Comparison of ENCODE assay signal across 11 mouse cellular contexts in the genomic region with DNA sequence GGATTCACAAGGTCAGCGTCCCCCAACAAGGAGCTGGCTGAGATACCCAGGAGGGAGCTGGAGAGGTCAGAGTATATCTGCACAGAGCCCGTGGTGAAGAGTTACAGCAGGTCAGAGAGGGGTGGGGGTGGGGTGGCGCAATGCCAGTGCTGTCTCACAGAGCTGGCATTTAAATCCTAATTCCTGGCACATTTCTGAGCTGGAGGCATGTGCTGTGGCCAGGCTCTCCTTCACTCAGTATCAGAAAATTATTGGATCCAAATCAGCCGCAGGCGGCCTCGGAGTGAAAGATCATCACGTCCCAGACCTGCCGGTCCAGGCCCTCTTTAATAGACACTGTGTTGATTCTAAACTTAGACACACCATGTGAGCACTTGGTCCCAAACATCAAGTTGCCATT. TPM values are rescaled to one million over a fixed set of nuclear protein-coding genes. Genes with fewer than 3 reads are reported as not detected.
DNase-seq lines count a peak whose midpoint lies in the region; ATAC-seq and TF ChIP-seq lines count a peak whose summit lies in the region.
"Had no signal": no experiment of that assay in that cellular context is flagged by ENCODE, and none has a peak within 500 bp of the region (broad histone marks: within the 10 kb centered on the region; RNA-seq: fewer than 3 reads in every experiment).

No protein-coding gene starts in this region.

- no peaks in the 10 kb centered on the region for H3K9me3 ChIP-seq in hindbrain, postnatal 0 days (ENCODE audit: low read length)
- H3K9me3 ChIP-seq in hindbrain, embryonic 13.5 days, result no peaks in the 10 kb centered on the region
- no peaks in the 10 kb centered on the region for H3K9me3 ChIP-seq in intestine, embryonic 16.5 days (ENCODE audit: control insufficient read depth, low read length)
- H3K9me3 ChIP-seq: embryonic facial prominence, embryonic 12.5 days had no signal

- H3K4me2 ChIP-seq in hindbrain, postnatal 0 days (ENCODE audit: low read depth, low read length), result no peak overlapping the region
- no peak overlapping the region for H3K4me2 ChIP-seq in hindbrain, embryonic 13.5 days
- H3K4me2 ChIP-seq in intestine, embryonic 16.5 days (ENCODE audit: low read depth, low read length), result no peak overlapping the region
- H3K4me2 ChIP-seq: embryonic facial prominence, embryonic 12.5 days had no signal

- intact Hi-C loops in heart, postnatal 10 days (cut with DNase I), result loop anchor here (5.0 to 10.0 kb wide), 3 partner anchors 143 to 495 kb away; a partner anchor contains a TSS

- H3K36me3 ChIP-seq in hindbrain, postnatal 0 days (ENCODE audit: insufficient read depth, low read length), result no peaks in the 10 kb centered on the region
- H3K36me3 ChIP-seq in hindbrain, embryonic 13.5 days, result peaks cover 8% of the 10 kb centered on the region; the same call in 1 of the 2 replicates
- no peaks in the 10 kb centered on the region for H3K36me3 ChIP-seq in intestine, embryonic 16.5 days (ENCODE audit: control insufficient read depth, insufficient read depth, low read length)
- H3K36me3 ChIP-seq: embryonic facial prominence, embryonic 12.5 days had no signal

- peak; percentile 44 for DNase-seq in hindbrain, postnatal 0 days (ENCODE audit: low spot score)
- peak; percentile 52 for DNase-seq in NIH3T3 (ENCODE audit: low read depth)
- DNase-seq in gastrocnemius, postnatal 25 days, result peak; percentile 78
- DNase-seq in heart, postnatal 10 days, result peak; percentile 69 to 86
- DNase-seq in thymus, postnatal 25 days, result no peak
- DNase-seq: cerebellum, adult 18-20 months; kidney, postnatal 14 days had no signal

- 51% methylated on average over 8 of the region's 8 CpGs for WGBS in hindbrain, postnatal 0 days
- WGBS in hindbrain, embryonic 13.5 days, result 86% methylated on average over 8 of the region's 8 CpGs
- 63% methylated on average over 8 of the region's 8 CpGs for WGBS in intestine, embryonic 16.5 days

- no peaks in the 10 kb centered on the region for H3K4me1 ChIP-seq in hindbrain, postnatal 0 days (ENCODE audit: insufficient read depth, low read length)
- no peaks in the 10 kb centered on the region; the same call in 1 of the 2 replicates for H3K4me1 ChIP-seq in hindbrain, embryonic 13.5 days (replicated peaks)
- H3K4me1 ChIP-seq in intestine, embryonic 16.5 days (ENCODE audit: control insufficient read depth, insufficient read depth, low read length), result no peaks in the 10 kb centered on the region
- H3K4me1 ChIP-seq: embryonic facial prominence, embryonic 12.5 days had no signal

- no peak overlapping the region for H3K4me3 ChIP-seq in hindbrain, postnatal 0 days (ENCODE audit: low read length)
- no peak overlapping the region for H3K4me3 ChIP-seq in hindbrain, embryonic 13.5 days
- no peak overlapping the region for H3K4me3 ChIP-seq in intestine, embryonic 16.5 days (ENCODE audit: low read length)
- H3K4me3 ChIP-seq: embryonic facial prominence, embryonic 12.5 days had no signal

- no peak overlapping the region for H3K9ac ChIP-seq in hindbrain, postnatal 0 days (replicated peaks; ENCODE audit: low read length)
- no peak overlapping the region for H3K9ac ChIP-seq in hindbrain, embryonic 13.5 days
- no peak overlapping the region for H3K9ac ChIP-seq in intestine, embryonic 16.5 days (ENCODE audit: low read depth, low read length)
- H3K9ac ChIP-seq: embryonic facial prominence, embryonic 12.5 days had no signal

- TF ChIP-seq CTCF in hindbrain, postnatal 0 days (IDR thresholded peaks at IDR 0.05; ENCODE audit: low read depth), result no peak

- no peaks in the 10 kb centered on the region for H3K27me3 ChIP-seq in hindbrain, postnatal 0 days (ENCODE audit: insufficient read depth, low read length)
- no peaks in the 10 kb centered on the region for H3K27me3 ChIP-seq in hindbrain, embryonic 13.5 days
- no peaks in the 10 kb centered on the region for H3K27me3 ChIP-seq in intestine, embryonic 16.5 days (replicated peaks; ENCODE audit: control insufficient read depth, insufficient read depth, low read length)
- H3K27me3 ChIP-seq: embryonic facial prominence, embryonic 12.5 days had no signal

- no peak overlapping the region for H3K27ac ChIP-seq in hindbrain, postnatal 0 days
- H3K27ac ChIP-seq in hindbrain, embryonic 13.5 days, result no peak overlapping the region
- H3K27ac ChIP-seq in intestine, embryonic 16.5 days (ENCODE audit: low read length), result no peak overlapping the region
- H3K27ac ChIP-seq: embryonic facial prominence, embryonic 12.5 days; stomach, postnatal 0 days had no signal

- ATAC-seq in hindbrain, postnatal 0 days, result 0 out of 2 replicates have a peak, but pooled peaks have one; percentile 14
- no peak for ATAC-seq in hindbrain, embryonic 13.5 days (ENCODE audit: low FRiP score)
- ATAC-seq in intestine, embryonic 16.5 days, result no peak

RNA-seq across cellular contexts. Expression of a gene that starts 22.8 kb away (rescaled TPM):
- total RNA-seq in hindbrain, postnatal 0 days (2014; rRNA removed), result 25.9 and 32.8 TPM in 2 replicates
- 36.4 and 37.5 TPM in 2 replicates for polyA plus RNA-seq in hindbrain, postnatal 0 days (2015; fragmentation: Nextera tagmentation; extraction: Ambion mirVana)
- polyA plus RNA-seq in hindbrain, embryonic 13.5 days (2015; fragmentation: Nextera tagmentation; extraction: Ambion mirVana), result 38.4 and 40.9 TPM in 2 replicates
- total RNA-seq in gastrocnemius, postnatal 25 days (2021), result 1 to 10 TPM; 9.1 to 9.2 TPM
- 10 to 100 TPM; 23.8 to 25.8 TPM for total RNA-seq in heart, postnatal 10 days (2021)
- polyA plus RNA-seq in intestine, embryonic 16.5 days (2015; fragmentation: Nextera tagmentation; extraction: Ambion mirVana), result 47.2 and 51.7 TPM in 2 replicates

RNA-seq across cellular contexts. Expression of a gene that starts 38.0 kb away (rescaled TPM):
- 30.8 and 33.3 TPM in 2 replicates for total RNA-seq in hindbrain, postnatal 0 days (2014; rRNA removed)
- 69.5 and 75.0 TPM in 2 replicates for polyA plus RNA-seq in hindbrain, postnatal 0 days (2015; fragmentation: Nextera tagmentation; extraction: Ambion mirVana)
- polyA plus RNA-seq in hindbrain, embryonic 13.5 days (2015; fragmentation: Nextera tagmentation; extraction: Ambion mirVana), result 73.2 and 74.1 TPM in 2 replicates
- 10 to 100 TPM; 14.3 to 17.9 TPM for total RNA-seq in gastrocnemius, postnatal 25 days (2021)
- 10 to 100 TPM; 22.6 to 23.1 TPM for total RNA-seq in heart, postnatal 10 days (2021)
- 38.5 and 42.0 TPM in 2 replicates for polyA plus RNA-seq in intestine, embryonic 16.5 days (2015; fragmentation: Nextera tagmentation; extraction: Ambion mirVana)
